Mouse (Mus musculus) ZHBTc4 (cell line): ENCODE results near the gene Nrl.

ENCODE experiments used
- DNase-seq: peaks from one replicate; pipeline ENCODE4 v3.0.0-alpha.2; 2011; ENCODE audit warnings: low read depth, low spot score

Gene Nrl

DNA sequence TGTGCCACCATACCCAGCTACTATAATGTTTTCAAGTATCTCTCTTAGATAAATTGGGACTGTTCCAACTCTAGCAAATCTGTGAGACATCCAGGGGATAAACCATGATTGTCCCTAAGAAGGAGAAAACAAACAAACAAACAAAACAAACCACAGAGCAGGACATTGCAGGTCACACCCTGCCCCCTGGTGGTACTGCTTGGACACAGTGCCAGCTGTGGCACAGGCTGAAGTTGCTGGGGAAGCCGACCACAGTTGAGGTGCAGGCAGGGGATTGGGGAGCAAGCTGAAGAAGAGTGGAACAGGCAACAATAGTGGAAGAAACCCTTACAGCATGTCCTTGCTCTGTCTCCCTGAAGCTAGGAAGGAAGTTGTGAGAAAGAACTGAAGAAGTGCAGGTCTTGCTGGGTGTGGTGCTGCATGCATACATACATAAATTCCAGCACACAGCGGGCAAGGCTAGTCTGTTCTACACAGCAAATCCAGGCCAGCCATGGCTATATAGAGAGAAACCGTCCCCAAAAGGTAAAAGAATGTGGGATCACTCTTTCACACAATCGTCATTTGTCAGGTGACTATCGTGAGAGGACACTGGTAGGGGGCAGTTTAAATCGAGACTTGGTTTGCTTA lies 11.4 kb upstream of the Nrl start:
- peak; percentile 72 for DNase-seq

DNA sequence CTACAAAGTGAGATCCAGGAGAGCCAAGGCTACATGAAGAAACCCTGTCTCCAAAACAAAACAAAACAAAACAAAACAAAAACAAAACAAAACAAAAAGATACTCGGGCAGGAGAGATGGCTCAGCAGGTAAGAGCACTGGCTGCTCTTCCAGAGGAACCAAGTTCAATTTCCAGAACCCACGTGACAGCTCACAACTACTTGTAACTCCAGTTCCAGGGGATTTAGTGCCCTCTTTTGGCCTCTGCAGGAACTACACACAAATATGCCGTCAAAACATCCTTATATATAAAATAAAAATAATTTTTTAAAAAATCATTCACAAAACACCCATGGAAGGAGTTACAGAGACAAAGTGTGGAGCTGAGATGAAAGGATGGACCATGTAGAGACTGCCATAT lies 3.2 kb upstream of the Nrl start:
- peak; percentile 83 for DNase-seq

DNA sequence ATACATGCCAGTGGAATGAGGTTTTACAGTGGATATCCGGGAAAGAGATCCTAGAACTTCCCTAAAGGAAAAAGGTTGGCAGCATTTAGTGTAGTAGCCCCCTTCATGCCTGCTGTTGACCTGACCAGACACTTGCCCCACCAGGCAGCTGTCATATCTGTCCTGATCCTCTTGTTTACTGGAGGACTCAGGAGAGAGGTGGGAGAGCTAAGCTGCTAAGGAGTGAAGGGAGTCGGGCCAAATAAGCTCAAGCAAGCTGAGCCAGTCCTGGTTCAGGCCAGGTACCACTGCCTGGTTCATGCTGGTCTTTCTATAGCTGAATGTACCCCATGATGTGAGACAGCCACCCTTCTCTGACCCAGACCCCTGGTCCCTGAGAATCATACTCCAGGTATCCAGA lies 1.9 kb upstream of the Nrl start:
- DNase-seq, result no peak

DNA sequence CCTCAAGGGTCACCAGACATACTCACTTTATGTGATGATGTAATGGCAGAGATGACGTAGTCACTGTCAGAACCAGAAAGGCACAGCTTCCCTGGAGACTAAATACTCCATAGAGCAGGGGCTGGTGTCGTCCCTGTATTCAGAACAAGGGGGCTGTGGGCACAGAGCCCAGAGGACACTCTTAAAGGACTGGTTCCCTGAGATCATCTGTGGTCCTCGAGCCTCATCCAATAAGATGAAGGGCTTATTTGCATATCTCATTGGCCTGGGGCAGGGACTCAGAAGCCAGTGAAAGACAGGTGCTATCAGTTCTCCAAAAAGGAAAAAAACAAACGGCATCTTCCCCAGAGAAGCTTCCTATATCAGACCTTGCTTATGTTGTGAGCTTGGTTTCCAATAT lies 719 bp downstream of the Nrl start:
- DNase-seq, result no peak

DNA sequence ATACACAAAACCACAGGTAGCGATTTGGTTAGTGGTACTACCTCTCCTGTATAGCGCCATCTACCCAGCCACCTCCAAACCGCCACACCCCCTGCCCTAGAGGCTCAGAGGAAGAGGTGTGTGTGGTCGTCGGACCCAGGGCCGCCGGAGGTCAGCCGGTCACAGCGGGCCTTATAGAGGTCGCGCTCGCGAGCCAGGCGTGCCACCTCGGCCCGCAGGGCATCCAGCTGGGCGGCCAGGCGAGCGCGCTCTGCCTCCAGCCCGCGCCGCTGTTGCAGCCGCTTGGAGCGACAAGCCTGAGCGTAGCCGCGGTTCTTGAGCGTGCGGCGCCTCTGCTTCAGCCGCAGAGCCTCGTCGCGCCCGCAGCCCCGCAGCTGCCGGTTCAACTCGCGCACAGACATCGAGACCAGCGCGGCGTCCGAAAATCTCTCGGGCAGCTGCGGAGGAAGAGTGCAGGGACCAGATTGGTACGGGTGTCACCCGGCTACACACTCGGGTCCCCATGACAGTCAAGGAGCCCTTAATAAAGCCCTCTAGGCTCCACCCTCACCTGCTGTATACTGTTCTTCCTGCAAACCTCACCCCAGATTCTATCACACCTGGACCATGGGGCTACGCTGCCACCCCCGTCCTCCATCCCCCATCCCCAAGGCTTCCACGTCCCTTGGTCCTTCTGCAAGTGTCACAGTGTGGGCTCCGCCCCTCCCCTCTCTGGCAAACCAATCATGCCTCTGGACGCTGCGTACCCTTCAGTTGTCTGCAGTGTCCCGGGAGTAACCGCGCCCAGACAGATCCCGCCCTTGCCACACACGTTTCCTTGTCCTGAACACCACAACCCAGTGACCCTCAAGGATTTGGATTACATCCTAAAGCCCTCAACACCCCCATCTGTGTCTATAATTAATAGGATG lies 4.1 kb downstream of the Nrl start:
- peak; percentile 58 for DNase-seq

DNA sequence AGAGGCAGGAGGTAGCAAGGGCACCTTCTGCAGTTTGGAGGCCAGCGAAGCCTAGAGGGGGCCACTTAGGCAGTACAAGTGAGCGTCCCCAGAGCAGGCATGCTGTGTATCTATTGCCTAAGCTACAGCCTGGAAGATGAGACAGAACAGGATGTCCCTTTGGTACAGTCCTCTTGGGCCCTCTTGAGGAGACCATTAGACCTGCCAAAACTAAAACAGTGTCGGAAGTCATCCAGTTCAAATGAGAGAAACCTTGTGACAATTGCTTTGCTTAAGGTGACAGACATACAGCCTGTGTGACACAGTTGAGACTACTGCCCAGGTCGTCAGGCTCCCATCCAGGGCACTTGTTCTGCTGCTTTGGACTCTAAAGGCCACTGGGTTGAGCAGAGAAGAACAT lies 5.2 kb downstream of the Nrl start:
- no peak for DNase-seq

DNA sequence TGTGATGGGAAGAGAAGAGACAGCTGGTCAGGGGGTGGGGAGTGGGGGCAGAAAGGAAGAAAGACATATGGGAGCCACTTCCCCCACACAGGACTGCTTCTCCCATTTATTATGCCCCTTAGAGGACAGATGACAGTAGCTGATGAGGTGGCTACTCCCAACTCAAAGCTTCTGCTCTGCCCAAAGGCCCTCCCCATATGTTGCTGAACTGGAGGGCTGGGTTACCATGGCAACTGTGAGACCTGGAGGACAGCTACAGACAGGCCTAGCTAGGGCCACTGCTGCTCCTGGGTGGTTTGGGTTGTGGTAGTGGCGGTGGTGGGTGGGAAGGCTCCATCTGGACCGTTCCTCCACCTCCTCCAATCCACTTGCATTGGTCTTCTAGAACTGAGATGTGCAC lies 5.9 kb downstream of the Nrl start:
- peak; percentile 37 for DNase-seq

DNA sequence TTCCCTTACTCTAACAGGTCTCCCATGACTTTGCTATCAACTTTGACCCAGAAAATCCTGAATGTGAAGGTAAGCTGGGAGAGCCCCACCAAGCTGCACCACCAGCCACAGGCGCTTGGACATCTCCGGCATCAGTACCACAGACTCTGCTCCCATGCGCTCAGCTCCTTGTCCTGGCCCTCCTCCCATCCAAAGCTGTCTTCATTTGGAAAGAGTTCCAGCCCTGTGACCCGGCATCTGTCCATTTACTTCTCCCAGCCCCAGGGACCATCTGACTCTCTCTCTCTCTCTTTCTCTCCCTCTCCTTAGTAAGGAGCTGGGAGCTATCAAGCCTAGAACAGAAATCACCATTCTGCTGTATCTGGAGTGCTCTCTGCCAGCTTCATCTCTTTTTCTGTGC lies 8.9 kb downstream of the Nrl start:
- no peak for DNase-seq

DNA sequence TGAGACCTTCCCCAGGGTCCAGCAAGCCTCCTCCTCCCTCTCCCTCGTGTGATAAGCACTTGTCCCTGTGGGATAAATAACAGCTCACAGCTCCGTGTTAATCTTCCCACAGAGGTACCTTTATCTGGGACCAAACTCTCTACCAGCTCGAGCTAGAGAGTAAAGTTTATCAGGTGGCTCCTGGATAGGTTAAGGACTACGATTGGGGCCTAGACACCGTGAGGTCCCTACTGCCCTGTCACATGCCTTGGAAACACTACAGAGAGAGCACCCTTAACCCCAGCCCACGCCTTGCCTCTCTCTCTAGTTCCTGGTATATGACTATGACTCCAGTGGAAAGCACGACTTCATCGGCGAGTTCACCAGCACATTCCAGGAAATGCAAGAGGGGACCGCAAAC lies 10.9 kb downstream of the Nrl start:
- no peak for DNase-seq

DNA sequence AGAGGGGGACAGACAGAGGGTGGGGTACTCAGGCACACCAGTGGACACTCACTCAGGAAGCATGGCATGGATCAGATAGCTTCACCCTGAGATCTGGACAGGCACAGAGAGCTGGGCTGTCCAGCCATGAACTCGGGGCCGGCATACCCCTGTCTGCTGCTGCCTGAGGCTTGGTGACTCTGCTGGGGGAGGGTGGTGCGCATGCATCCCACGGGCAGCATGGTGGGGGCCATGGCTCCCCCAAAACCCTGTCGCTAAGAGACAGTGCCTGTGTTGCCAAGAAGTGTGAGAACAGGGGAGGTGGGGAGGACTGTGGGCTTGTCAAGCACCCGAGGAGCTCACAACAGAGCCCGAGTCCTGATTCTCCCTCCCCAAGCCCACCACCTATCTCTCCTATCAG lies 13.7 kb downstream of the Nrl start:
- no peak for DNase-seq

DNA sequence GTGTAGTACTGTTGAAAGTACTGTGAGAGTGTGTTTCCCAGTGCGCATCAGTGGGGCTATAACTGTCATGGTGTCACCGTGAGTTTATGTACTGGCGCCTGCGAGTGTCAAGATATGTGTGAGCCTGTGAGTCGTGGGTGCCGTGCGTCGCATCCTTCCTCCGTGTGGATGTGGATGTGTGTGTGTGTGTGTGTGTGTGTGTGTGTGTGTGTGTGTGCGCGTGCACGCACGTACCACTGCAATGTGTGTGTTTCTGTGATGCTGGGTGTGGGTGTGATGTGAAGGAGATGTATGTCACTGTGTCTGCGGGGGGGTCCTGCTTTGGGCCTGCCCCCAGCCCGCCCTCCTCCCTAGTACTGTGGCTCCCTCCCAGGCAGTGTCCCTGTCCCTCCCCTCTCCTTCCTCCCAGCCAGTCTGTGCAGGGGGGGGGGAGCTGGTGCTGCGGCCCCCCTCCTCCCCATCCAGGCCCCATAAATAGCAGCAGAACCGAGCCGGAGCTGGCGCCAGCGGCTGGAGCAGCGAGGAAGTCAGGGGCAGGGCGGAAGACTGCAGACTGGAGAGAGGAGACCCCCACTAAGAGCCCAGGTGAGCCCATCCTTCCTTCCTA lies 14.6 kb downstream of the Nrl start, which contains the start of gene Cpne6:
Cpne6 (plus strand) TSS at position 321 of the 607 bp plus-strand sequence.
- no peak for DNase-seq

DNA sequence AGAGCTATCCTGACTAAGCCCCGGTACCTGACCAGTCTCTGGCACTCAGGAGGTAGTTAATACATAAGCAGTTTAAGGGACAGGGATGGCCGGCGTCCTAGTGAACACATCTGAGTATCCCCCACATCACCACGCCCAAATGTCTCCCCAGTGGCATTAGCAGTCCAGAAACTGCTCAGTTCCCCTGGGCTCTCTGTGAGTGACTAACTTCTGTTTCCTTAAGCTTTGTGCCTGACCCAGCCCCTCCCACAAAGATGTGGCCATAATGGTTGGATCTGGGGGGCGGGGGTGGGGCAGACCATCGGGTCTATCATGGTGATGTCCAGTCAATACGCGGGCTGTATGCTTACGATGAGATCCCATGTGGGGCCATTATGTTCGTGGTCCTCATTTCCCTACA lies 15.2 kb downstream of the Nrl start:
- no peak for DNase-seq

DNA sequence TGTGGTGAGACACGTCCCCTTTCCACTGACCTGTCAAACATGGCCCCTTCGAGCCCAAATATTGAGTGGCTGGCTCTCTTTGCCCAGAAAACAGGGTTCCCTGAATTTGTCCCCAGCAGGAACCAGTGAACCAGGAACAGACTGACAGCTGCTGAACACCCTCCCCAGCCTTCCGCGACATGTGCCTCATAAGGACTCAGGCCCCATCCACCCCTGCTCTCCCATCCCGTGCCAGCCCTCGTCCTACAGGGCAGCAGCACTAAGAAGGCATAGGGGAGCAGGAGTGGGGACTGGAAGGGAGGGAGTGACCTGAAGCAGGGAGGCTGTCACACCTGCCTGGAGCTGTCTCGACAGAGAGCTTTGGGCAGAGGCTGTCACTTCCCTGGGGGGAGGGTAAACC lies 17.0 kb downstream of the Nrl start:
- no peak for DNase-seq

DNA sequence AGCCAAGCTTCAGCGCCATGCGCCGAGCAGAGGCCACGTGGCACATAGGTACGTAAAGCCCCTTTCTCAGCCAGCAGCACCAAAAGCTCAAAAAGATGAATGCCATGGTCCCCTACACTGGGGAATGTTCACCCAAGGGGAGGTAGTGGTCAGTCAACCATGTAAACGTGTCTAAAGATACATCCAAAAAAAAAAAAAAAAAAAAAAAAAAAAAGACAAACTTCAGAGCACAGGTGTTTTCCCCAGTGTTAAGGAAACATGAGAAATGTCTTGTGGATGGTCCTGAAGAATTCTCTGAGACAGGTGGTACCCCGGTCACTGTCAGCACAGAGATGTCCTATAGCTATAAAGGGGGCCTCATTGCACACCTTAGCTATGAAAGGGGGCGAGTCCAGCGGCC lies 19.2 kb downstream of the Nrl start:
- DNase-seq, result no peak

DNA sequence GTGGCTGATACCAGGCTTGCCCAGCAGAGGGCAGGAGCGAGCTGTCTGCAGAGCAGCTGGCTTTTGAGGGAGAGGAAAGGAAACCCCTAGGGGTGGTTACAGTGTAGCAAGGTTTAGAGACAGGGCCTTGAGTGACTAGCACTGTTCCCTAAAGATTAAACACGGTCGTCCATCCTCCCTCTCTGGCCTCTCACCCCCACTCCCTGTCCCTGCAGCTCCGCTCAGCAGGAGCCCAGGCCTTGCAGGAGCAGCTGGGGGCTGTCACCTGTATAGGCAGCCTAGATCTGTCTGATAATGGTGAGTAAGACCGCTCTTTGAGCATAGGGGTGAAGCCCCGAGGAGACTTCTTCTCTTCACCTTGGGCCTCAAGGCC lies 27.3 kb downstream of the Nrl start:
- DNase-seq, result peak; percentile 94

DNA sequence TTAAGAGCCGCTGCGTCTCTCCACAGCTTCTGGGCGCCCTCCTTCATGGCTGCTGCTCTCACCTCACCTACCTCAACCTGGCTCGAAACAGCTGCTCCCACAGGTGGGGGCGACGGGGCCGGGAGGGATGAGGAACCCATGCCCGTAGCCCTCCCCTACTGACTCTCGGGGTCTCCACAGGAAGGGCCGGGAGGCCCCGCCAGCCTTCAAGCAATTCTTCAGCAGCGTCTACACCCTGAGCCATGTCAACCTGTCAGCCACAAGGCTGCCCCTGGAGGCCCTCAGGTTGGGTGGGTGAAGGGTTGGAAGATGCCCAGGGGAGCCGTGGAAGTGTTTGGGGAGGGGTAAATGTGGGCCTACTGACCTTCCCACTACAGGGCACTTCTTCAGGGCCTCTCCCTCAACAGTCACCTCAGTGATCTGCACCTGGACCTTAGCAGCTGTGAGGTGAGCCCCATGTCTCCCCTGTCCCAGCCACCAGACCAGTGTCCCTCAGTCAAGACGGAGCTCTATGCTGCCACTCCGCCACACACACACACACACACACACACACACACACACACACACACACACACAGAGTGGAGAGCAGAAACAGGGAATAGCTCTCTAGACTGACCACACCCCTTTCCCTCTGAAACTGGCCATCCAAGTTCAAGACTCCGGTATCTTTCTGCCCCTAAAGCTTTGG lies 27.9 kb downstream of the Nrl start:
- no peak for DNase-seq

DNA sequence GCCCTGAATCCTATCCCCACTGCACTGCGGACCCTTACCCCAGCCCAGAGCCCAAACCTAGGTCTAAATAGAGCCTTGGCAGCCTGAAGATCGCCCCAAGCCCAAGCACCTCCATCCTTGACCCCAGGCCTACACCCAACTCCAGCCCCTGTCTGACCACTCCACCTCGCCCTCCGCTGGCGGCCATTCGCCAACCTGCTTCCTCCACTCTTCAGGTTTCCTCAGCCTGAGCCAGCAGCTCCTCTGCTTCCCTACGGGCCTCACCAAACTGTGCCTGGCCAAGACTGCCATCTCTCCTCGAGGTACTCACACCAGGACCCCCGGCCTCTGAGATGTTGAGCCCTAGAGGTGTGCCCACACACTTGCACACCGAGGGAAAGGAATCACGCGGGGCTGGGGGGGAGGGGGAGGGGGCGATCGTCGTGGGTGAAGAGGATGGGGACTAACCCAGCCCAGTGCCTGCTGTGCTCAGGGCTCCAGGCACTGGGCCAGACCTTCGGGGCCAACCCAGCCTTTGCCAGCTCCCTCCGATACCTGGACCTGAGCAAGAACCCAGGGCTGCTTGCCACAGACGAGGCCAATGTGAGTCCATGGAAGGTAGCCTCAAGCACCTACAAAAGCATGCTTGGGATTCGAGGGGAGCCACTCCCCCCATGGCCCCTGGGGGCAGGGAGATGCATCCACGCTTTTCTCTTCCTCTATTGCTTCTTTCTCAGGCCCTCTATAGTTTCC lies 29.1 kb downstream of the Nrl start:
- DNase-seq, result no peak

DNA sequence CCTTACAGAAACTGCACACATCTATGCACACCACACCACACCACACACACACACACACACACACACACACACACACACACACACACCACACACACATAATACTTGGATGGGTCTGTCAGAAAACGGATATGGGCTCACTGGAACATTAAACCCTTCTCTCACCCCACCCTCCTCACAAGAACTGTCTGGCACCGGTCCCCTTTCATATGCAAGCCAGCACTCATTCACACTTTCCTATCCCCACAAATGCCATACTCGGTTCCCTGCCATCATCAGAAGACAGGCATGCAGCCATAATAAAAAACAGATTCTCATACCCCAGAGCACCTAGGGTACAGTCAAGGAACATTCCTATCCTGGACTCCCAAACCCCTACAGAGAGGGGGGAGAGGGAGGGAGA lies 32.7 kb downstream of the Nrl start:
- DNase-seq, result no peak

DNA sequence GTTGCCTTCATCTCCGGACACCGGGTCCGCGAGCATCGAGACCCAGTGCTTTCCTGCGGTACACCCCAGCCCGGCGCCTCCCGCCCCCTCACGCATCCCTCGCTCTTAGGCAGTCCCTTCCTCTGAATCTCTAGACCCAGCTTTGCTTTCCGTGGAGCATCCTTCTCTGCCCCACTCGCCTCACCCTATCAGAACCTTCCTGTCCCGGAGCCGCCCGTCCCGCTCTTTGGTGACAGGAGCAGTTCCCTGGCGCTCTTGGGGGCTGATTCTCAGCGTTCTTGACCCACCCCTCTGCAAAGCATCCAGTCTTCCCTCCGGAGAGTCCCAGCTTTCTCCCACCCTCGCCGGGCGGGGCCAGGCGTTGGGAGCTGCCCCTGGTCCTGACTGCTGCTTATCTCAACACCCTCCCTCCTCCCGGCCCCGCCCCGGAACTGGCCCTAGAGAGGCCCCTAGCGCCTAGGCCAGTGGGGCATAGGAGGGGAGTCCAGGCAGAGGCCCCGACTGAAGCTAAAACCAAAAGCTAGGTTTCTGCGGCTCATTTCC lies 33.4 kb downstream of the Nrl start:
- peak; percentile 81 for DNase-seq

DNA sequence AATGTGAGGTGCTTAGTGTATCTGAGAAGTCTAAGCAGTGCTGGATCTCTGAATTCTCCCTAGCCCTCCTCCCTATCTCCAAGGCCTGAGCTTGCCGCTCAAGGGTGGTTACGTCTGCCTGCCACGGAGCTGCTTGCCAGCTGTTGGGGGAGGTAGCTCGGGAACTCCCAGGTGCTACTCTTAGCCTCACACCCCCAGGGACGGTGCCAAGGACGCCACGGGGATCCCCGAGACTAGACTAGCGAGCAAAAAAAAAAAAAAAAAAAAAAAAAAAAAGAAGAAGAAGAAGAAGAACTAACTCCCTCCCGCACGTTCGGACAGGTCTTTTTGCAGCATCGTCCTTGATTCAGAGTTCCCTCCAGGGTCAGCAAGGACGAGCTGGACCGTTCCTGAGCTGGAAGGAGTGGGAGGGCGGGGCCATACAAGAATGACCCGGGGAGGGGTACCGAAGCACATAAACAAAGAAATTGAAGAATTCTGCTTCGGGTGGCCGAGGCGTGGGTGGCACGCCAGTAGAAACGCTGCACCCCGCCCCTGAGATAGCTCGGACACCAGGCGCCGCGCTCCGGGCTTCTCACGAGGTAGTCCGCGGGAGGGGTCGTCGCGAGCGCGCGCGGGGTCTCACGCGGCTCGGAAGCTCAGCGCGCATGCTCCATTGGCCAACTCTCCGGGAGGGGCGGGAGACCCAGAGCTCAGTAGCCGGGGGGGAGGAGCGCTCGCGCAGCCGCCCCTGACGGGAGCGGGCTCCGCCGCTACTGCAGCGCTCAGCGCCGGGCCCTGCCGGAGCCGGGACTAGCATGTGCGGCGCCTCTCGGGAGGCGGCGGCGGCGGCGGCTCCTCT lies 34.2 kb downstream of the Nrl start, which contains the start of gene Carmil3:
Carmil3 (plus strand) TSS at position 291 of the 841 bp plus-strand sequence.
- DNase-seq, result peak; percentile 60
